Mouse (Mus musculus): ENCODE data around the gene 1810009A15Rik. TPM values are rescaled to one million over a fixed set of nuclear protein-coding genes. Genes with fewer than 3 reads are reported as not detected.
"Not testable (repeated sequence)": the region's sequence is repeated elsewhere in the genome, so short reads cannot be mapped to it uniquely, and the experiment has no call there.

The 1810009A15Rik gene
- 10 to 100 TPM; 20.3 to 26.3 TPM for total RNA-seq (2021)
- long read RNA-seq, experiment 1, transcript 1810009A15Rik-201 (4 exons, 806 nt), result major isoform, 21 of 23 reads
- long read RNA-seq, experiment 1, partial matches to known transcripts, result 0 of 23 reads
- long read RNA-seq, experiment 1, other reads (novel, unspliced or antisense), result 1 of 23 reads
- long read RNA-seq, experiment 2, transcript 1810009A15Rik-201 (4 exons, 806 nt), result major isoform, 19 of 21 reads
- long read RNA-seq, experiment 2, partial matches to known transcripts, result 1 of 21 reads
- long read RNA-seq, experiment 2, other reads (novel, unspliced or antisense), result 1 of 21 reads

GRCm38 (mm10) chr19:8888511-8889385, at the start of gene 1810009A15Rik, which contains the start of gene Gm49416:
Gene 1810009A15Rik (plus strand): TSS chr19:8888853.
Gene Gm49416 (plus strand): TSS chr19:8888926.
- peak; percentile 94 for DNase-seq
- intact Hi-C loops (cut with DNase I; ENCODE audit: low total_unique reads), result no loop called here

GRCm38 (mm10) chr19:8839103-8839907, 49.3 kb upstream of the 1810009A15Rik start, which contains the start of gene Gng3:
Gene Gng3 (minus strand): TSS chr19:8839194.
- DNase-seq, result no peak
- intact Hi-C loops (cut with DNase I; ENCODE audit: low total_unique reads), result no loop called here

GRCm38 (mm10) chr19:8839908-8840791, 48.5 kb upstream of the 1810009A15Rik start:
- DNase-seq, result peak; percentile 76
- intact Hi-C loops (cut with DNase I; ENCODE audit: low total_unique reads), result no loop called here

- DNase-seq, result no peak
- intact Hi-C loops (cut with DNase I; ENCODE audit: low total_unique reads), result no loop called here
These were observed 47.6 kb upstream of the 1810009A15Rik start for GRCm38 (mm10) chr19:8841012-8841411.

- DNase-seq, result no peak
- intact Hi-C loops (cut with DNase I; ENCODE audit: low total_unique reads), result no loop called here
These were observed 45.7 kb upstream of the 1810009A15Rik start for GRCm38 (mm10) chr19:8842961-8843360.

GRCm38 (mm10) chr19:8844371-8845129, 44.1 kb upstream of the 1810009A15Rik start:
- intact Hi-C loops (cut with DNase I; ENCODE audit: low total_unique reads), result loop anchor here (5.0 kb wide), 2 partner anchors 118 to 263 kb away; no protein-coding TSS in a partner anchor
- DNase-seq, result peak; percentile 76

GRCm38 (mm10) chr19:8848356-8848755, 40.3 kb upstream of the 1810009A15Rik start:
- intact Hi-C loops (cut with DNase I; ENCODE audit: low total_unique reads), result loop anchor here (5.0 kb wide), 2 partner anchors 114 to 259 kb away; no protein-coding TSS in a partner anchor
- DNase-seq, result no peak

GRCm38 (mm10) chr19:8850402-8850901, 38.2 kb upstream of the 1810009A15Rik start, which contains the start of gene Lrrn4cl:
Gene Lrrn4cl (plus strand): TSS chr19:8850768.
- peak; percentile 71 for DNase-seq
- intact Hi-C loops (cut with DNase I; ENCODE audit: low total_unique reads), result no loop called here

GRCm38 (mm10) chr19:8851639-8852038, 37.0 kb upstream of the 1810009A15Rik start:
- intact Hi-C loops (cut with DNase I; ENCODE audit: low total_unique reads), result no loop called here
- no peak for DNase-seq

- peak; percentile 61 for DNase-seq
- intact Hi-C loops (cut with DNase I; ENCODE audit: low total_unique reads), result no loop called here
These were observed 36.3 kb upstream of the 1810009A15Rik start for GRCm38 (mm10) chr19:8852236-8852928.

GRCm38 (mm10) chr19:8853117-8853516, 35.5 kb upstream of the 1810009A15Rik start:
- intact Hi-C loops (cut with DNase I; ENCODE audit: low total_unique reads), result no loop called here
- no peak for DNase-seq

- intact Hi-C loops (cut with DNase I; ENCODE audit: low total_unique reads), result no loop called here
- peak; percentile 46 for DNase-seq
These were observed 31.0 kb upstream of the 1810009A15Rik start for GRCm38 (mm10) chr19:8857689-8858088.

- no peak for DNase-seq
- intact Hi-C loops (cut with DNase I; ENCODE audit: low total_unique reads), result no loop called here
These were observed 29.6 kb upstream of the 1810009A15Rik start for GRCm38 (mm10) chr19:8859018-8859417.

GRCm38 (mm10) chr19:8864265-8864664, 24.4 kb upstream of the 1810009A15Rik start:
- intact Hi-C loops (cut with DNase I; ENCODE audit: low total_unique reads), result no loop called here
- no peak for DNase-seq

- intact Hi-C loops (cut with DNase I; ENCODE audit: low total_unique reads); DNase-seq: not testable (repeated sequence)
These were observed 18.3 kb upstream of the 1810009A15Rik start for GRCm38 (mm10) chr19:8870381-8870780.

GRCm38 (mm10) chr19:8870838-8871237, 17.8 kb upstream of the 1810009A15Rik start:
- DNase-seq, result no peak
- intact Hi-C loops (cut with DNase I; ENCODE audit: low total_unique reads), result no loop called here
